Mouse (Mus musculus) adrenal gland, postnatal 4 days (tissue): ENCODE measurements around the gene Clstn2. TPM values are rescaled to one million over a fixed set of nuclear protein-coding genes. Genes with fewer than 3 reads are reported as not detected.

ENCODE experiments used
- DNase-seq, 2 experiments: peaks; one replicate each; pipeline ENCODE4 v3.0.0; 2021 to 2022; ENCODE audit warnings: low spot score in 2 of 2, mixed read lengths in 2 of 2
- total RNA-seq, 2 experiments: library from RNA; stranded (reverse); gene quantifications; 2 replicates each; pipeline ENCODE4 v1.2.3; 2021

Clstn2 gene
- total RNA-seq, 2 experiments from 2014 or later, result 4.3 to 4.6 TPM

DNA sequence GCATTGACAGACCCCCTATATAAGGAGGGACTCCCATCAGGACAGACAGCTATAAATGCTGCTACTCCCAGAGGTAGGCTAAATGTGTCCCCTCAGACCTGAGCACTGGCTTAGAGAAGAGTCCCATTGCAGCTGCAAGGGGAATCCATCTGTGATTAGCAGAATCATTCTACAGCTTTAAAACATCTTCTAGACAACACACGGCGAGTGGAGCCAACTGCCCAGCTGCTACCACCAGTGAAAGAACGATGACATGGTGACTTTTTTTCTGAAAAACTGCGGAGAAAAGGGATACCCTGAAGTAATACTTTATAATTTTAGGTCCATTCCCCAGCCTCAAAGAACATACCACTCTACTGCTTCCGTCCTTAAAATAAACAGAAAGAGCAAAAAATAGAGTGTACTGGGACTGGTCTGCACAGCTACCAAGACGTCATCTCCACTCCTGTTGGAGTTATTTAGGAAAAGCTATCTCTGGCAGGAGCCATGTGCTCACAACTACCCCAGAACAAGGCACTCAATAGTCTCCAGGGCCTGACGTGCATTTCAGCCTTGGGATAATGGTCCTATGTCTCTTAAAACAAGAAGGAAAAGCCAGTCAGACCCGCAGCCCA, 79.1 kb downstream of the Clstn2 start:
- DNase-seq, result no peak

GRCm38 (mm10) chr9:97950378-97951006, 82.5 kb downstream of the Clstn2 start:
- DNase-seq, result no peak

GRCm38 (mm10) chr9:97919326-97919725, 113.7 kb downstream of the Clstn2 start:
- no peak for DNase-seq

DNA sequence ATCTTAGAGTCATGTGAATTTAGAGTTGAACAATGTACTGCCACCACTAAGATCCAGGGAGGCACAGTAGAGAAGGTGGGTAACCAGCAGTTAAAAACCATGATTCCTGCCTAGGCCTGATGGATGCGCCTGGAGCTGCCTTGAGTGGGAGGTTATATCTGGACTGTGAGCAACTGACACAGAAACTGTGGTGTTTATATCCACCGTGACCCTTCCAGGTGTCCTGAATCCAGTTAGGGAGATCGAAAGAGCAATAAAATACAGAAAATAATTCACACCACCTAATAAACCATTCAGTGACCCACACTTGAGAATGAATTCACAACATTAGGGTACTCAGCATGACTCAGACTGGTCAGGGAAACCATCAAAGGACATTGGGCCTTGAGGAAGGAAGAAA, 141.6 kb downstream of the Clstn2 start:
- DNase-seq, result no peak

DNA sequence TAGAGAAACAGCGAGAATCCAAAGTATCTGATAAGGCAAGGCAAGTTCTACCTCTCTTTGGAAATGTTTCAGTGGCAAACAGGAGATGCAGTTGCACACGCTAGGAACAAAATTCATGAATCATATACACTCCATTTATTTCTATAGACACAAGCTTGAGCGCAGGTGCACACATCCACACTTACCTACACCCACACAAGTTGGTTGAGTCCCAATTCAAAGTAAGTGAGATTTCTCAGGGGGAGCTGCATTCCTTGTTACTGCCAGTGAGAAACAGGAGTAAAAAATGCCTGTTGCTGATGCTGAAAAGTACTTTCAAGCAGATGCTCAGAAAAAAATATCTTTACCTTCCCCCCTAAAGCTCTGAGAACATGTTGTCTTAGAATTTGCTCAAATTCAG, 149.6 kb downstream of the Clstn2 start:
- DNase-seq, result no peak

GRCm38 (mm10) chr9:97867013-97867700, 165.8 kb downstream of the Clstn2 start:
- no peak for DNase-seq

DNA sequence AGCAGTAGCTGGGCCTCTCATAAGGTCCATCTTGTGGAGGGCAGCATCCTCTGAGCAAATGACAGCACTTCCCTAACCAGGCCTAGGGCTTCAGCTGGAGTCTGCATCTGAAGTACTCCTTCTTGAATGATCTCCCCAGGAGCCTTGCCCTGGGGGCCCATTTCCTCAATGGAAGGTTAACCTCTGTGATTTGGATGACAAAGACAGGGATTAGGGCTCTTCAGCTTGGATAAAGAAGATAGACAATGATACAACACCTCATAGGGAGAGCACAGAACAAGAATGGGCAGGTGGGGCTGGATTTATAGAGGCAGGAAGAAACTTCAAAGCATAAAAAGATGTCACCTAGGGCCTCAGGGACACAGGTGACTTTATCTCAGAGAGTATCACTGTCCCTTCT, 180.1 kb downstream of the Clstn2 start:
- DNase-seq, result no peak

DNA sequence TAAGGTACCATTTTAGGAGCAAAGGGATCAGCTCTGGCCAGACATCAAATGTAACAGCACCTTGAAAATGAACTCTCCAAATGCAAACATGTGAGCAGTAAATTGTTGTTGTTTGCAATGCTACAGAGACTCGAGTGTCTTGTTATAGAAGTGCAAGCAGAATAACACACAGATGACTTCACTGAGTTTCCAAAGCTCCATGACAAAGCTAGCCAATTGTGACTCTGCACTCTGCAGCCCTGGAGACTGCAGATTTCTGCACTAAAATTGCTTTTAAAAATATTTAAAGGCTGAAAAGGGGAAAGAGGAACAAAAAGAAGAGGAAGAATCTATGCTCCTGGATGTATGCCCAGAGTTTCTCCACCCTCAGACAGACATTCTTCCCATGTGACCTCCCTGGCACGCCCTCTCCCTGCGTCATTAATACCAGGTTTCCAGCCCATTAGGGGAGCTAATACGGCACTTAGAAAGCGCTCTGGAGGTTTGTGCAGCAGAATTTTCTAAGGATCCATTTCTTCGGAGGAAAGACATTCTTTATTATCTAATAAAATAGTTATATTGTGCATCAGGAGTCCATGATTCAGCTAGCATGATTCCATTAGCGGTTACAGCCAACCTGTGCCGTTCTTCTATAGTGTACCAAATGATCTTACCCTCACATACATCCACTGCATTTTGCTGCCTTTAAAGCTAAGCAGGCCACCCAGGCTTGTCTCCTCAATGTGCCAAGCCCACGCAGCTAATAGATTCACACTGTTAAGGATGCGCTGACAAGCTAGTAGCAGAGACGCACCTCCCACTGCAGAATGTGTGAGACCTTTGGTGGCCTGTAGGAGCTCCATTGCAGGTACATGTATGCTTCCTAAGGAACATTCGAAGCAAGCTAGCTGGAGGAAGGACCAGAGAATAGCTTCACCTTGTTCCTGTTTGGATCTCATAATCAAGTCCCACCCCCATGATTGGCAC, 184.8 kb downstream of the Clstn2 start:
- DNase-seq, result no peak

- no peak for DNase-seq
These were observed 190.9 kb downstream of the Clstn2 start for GRCm38 (mm10) chr9:97842054-97842453.

DNA sequence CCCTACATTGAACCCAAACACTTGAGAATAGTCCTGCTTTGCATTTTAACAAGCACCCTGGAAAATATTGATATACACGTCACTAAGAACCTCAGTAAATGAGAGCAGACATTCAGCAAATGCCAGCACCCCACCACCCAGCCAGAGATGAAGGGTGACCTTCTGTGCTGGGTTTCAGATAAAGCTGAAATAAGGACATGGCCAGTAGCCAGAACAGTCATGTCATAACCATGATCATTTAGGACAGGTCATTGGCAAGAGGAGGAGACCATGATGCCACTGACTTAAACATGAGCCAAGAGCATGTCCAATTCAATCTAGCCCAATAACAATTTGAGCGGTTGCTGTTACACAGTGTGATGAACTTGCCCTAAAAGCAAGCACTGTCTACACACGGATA, 201.8 kb downstream of the Clstn2 start:
- no peak for DNase-seq

DNA sequence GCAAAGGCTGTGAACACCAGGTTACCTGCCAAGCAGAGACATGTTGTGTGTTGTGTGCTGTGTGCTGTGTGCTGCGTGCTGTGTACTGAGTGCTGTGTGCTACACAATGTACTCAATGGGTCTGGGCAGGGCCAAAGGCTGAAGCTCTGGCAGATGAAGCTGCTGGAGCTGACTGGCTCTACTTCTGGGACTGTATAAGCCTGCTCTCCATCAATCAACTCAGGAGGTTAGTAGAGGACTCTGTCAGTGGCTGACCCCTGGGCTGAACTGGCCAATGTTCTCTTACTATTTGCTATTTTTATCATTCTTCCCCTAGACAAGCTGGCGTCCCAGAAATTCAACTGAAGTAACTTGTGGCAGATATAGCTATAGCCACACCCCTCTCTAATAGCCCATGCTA, 203.1 kb downstream of the Clstn2 start:
- no peak for DNase-seq

DNA sequence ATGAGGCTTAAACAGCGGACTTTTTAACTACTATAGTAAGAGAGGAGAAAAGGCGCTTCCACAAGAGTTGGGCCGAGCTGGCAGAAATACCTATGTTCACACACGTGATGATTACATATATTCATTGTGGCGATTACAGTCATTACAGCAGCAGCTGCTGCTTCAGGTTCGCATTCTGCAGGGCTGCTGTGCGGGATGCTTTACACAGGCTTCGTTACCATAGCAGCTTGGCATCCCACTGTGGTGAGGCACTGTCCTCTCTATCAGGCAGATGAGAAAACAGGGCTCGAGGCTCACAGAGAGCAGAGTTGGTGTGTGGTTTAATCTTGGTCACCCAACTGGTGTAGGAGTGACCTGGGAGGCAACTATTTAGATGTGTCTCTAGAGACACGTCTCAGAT, 205.3 kb downstream of the Clstn2 start:
- no peak for DNase-seq

DNA sequence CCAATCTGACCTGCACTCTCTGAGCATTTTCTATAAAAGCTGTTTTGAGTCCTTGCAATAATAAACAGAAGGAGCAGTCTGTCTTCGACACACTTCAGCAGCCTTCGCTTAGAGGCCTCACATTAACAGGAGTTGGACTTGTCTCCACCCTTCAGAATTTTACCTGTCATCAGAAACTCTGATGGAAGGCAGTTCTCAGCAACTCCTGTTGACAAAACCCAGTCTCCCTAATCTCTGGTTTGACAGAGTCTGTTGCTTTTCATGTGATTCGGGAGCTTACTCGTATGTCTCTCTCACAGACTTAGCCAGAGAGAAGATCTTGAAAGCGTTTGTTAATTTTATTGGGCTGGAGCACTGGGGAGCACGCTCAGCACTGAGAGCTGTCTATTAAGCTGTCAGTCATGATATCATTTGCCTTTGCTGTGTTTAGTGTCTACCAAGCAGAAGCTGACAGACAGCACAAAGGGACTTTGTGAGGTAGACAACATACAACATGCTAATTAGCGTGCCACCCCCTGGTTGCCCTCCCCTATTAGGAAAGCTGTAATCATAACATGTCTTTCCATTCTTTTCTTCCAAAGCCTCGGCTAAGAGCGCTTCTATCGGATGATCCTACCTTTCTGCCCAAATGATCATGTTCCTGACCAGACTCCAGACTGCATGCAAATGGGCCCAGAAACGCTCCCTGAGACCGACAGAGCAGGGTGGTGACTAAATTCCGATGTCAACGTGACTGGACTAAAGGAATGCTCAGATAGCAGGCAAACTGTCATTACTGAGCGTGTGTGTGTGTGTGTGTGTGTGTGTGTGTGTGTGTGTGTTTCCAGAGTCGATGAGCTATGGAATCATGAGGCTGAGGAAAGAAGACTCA, 206.7 kb downstream of the Clstn2 start:
- no peak for DNase-seq

- no peak for DNase-seq
These were observed 215.9 kb downstream of the Clstn2 start for GRCm38 (mm10) chr9:97817116-97817515.

- DNase-seq, result no peak
These were observed 216.7 kb downstream of the Clstn2 start for GRCm38 (mm10) chr9:97816143-97816805.

GRCm38 (mm10) chr9:97813157-97813556, 219.8 kb downstream of the Clstn2 start:
- DNase-seq, result no peak

GRCm38 (mm10) chr9:97807031-97807430, 225.9 kb downstream of the Clstn2 start:
- DNase-seq, result no peak

DNA sequence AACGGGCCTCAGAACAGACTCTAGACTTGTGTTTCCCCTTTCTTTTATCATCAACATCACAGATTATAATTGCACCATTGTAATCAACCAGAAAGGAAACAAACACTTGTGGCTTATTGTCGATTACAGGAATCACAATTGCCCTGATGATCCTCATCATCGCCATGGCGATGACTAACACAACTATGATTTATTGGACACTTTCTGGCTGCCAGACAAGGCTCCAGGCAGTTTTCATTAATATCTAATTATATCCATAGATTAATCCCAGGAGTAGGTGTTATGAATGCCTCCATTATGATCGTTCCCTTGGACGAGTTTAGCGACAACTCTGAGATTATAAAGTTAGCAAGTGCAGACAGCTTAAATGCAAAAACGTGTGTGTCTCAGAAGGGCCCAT, 239.3 kb downstream of the Clstn2 start:
- no peak for DNase-seq

- no peak for DNase-seq
These were observed 244.8 kb downstream of the Clstn2 start for GRCm38 (mm10) chr9:97788151-97788670.
